Mouse (Mus musculus) liver, embryonic 14.5 days (tissue): Measurements from ENCODE around the gene Tpd52l1. TPM values are rescaled to one million over a fixed set of nuclear protein-coding genes. Genes with fewer than 3 reads are reported as not detected.
"Not testable (repeated sequence)": the region's sequence is repeated elsewhere in the genome, so short reads cannot be mapped to it uniquely, and the experiment has no call there.

Experiments
- ATAC-seq: fragments of 200-750 bp; cut with Nextera tagmentation; 2 replicates; pipeline ENCODE4 v1.8.0; 2017; ENCODE audit warnings: moderate number of reproducible peaks, mild to moderate bottlenecking, moderate library complexity; ENCODE audit not compliant: insufficient read depth
- DNase-seq, 3 experiments: peaks; one replicate each; pipeline ENCODE4 v3.0.0-alpha.2; 2012 to 2013; ENCODE audit warnings: low read depth in 3 of 3, low spot score in 3 of 3
- H3K27ac ChIP-seq: fragments of 300-500 bp; sonication (generic); 2 replicates; pipeline ENCODE4 v1.5.1; 2014; ENCODE audit warnings: moderate library complexity, mild to moderate bottlenecking, control low read depth, inconsistent platforms
- H3K27me3 ChIP-seq: fragments of 300-500 bp; sonication (generic); 2 replicates; pipeline ENCODE4 v1.6.1; 2014; ENCODE audit warnings: mild to moderate bottlenecking, low read length, moderate library complexity; ENCODE audit not compliant: control insufficient read depth, insufficient read depth
- H3K36me3 ChIP-seq: fragments of 300-500 bp; sonication (generic); replicated peaks from 2 replicates; pipeline ENCODE4 v1.6.1; 2014; ENCODE audit warnings: low read depth; ENCODE audit not compliant: control insufficient read depth, insufficient read depth
- H3K4me1 ChIP-seq, 2 experiments: fragments of 200-500 bp in 1 of 2; fragments of 300-500 bp in 1 of 2; sonication (generic) in 1 of 2; replicated peaks; 2 replicates each; pipeline ENCODE4 v1.6.1; 2012 to 2014; ENCODE audit warnings: antibody characterized with exemption in 1 of 2, inconsistent platforms in 1 of 2, low read length in 1 of 2; ENCODE audit not compliant: control insufficient read depth in 2 of 2, insufficient read depth in 2 of 2
- H3K4me2 ChIP-seq: fragments of 300-500 bp; sonication (generic); 2 replicates; pipeline ENCODE4 v1.6.1; 2014; ENCODE audit warnings: low read depth, mild to moderate bottlenecking, control low read depth, moderate library complexity
- H3K4me3 ChIP-seq, 2 experiments: fragments of 200-500 bp in 1 of 2; fragments of 300-500 bp in 1 of 2; sonication (generic) in 1 of 2; 2 replicates each; pipeline ENCODE4 v1.5.1; 2012 to 2014; ENCODE audit warnings: low read depth in 2 of 2, low read length in 2 of 2, mild to moderate bottlenecking in 2 of 2, control low read depth in 1 of 2, inconsistent platforms in 1 of 2, moderate library complexity in 1 of 2; ENCODE audit not compliant: insufficient read depth in 1 of 2
- H3K9ac ChIP-seq: fragments of 300-500 bp; sonication (generic); replicated peaks from 2 replicates; pipeline ENCODE4 v1.6.1; 2014; ENCODE audit warnings: mild to moderate bottlenecking, control low read depth, moderate library complexity
- H3K9me3 ChIP-seq: fragments of 300-500 bp; sonication (generic); 2 replicates; pipeline ENCODE4 v1.6.1; 2016; ENCODE audit warnings: low read length, mixed read lengths; ENCODE audit not compliant: control insufficient read depth
- CTCF ChIP-seq: IDR thresholded peaks from 2 replicates; pipeline ENCODE4 v1.5.1; 2016; ENCODE audit warnings: antibody characterized with exemption, low read depth, control low read depth
- EP300 ChIP-seq: IDR thresholded peaks from 2 replicates; pipeline ENCODE4 v1.6.1; 2016; ENCODE audit warnings: antibody characterized with exemption, low read depth
- WGBS: fragments of 180-500 bp; shearing (Covaris S2); extraction: QIAGEN DNeasy Blood & Tissue Kit; methylation state at CpG from one replicate; pipeline ENCODE4 v1.1.7; 2014; ENCODE audit not compliant: insufficient replicate concordance; 5-methylcytosine and 5-hydroxymethylcytosine counted together
- polyA plus RNA-seq, 2 experiments: library from polyadenylated mRNA; depleted of rRNA in 1 of 2; stranded (reverse) in 1 of 2; unstranded in 1 of 2; fragments of >200 nt; fragmentation: Nextera tagmentation in 1 of 2; extraction: Ambion mirVana in 1 of 2; gene quantifications; 2 replicates each; pipeline versions ENCODE4 v1.2.1 to v1.2.3; 2012 to 2014

The Tpd52l1 gene
- polyA plus RNA-seq, 2 experiments, result 0.38 to 0.52 TPM

GRCm38 (mm10) chr10:31370200-31370599 is 75.6 kb downstream of the Tpd52l1 start:
- 21% methylated on average over 4 of the region's 5 CpGs for WGBS
- ATAC-seq, result not testable (repeated sequence)

GRCm38 (mm10) chr10:31359749-31360148 is 86.0 kb downstream of the Tpd52l1 start:
- no peak for DNase-seq
- Histone ChIP-seq H3K27me3 (no peaks in the 10 kb centered on the region), H3K4me1 (peaks cover 0 to 2% of the 10 kb centered on the region in 2 experiments; a peak in 1 of 4 replicates), H3K4me3 (no peak overlapping the region), H3K4me2 (no peak overlapping the region), H3K9me3 (no peaks in the 10 kb centered on the region), H3K27ac (no peak overlapping the region), H3K36me3 (no peaks in the 10 kb centered on the region), H3K9ac (no peak overlapping the region)
- ATAC-seq, result peak; percentile 47; the same call in 1 of the 2 replicates
- 24% methylated on average over 4 of the region's 4 CpGs for WGBS
- TF ChIP-seq CTCF, result no peak
- TF ChIP-seq EP300, result peak; percentile 51

More at GRCm38 (mm10) chr10:31370200-31370599, 75.6 kb downstream of the Tpd52l1 start:
- not testable (repeated sequence) for H3K4me2 ChIP-seq, DNase-seq, H3K4me3 ChIP-seq, H3K27me3 ChIP-seq, H3K27ac ChIP-seq, H3K9me3 ChIP-seq, H3K36me3 ChIP-seq, H3K4me1 ChIP-seq, H3K9ac ChIP-seq
- TF ChIP-seq CTCF, result peak; percentile 35; the same call in 1 of the 2 replicates

GRCm38 (mm10) chr10:31354886-31355461 is 90.8 kb downstream of the Tpd52l1 start:
- WGBS, result 73% methylated on average over 7 of the region's 7 CpGs
- TF ChIP-seq CTCF (no peak), EP300 (no peak)

GRCm38 (mm10) chr10:31354141-31354540 is 91.6 kb downstream of the Tpd52l1 start:
- Histone ChIP-seq H3K27me3 (no peaks in the 10 kb centered on the region), H3K9ac (no peak overlapping the region), H3K4me3 (no peak overlapping the region), H3K9me3 (no peaks in the 10 kb centered on the region), H3K36me3 (no peaks in the 10 kb centered on the region), H3K4me2 (no peak overlapping the region), H3K27ac (no peak overlapping the region), H3K4me1 (no peaks in the 10 kb centered on the region)
- 44% methylated on average over 2 of the region's 2 CpGs for WGBS
- ATAC-seq (no peak), DNase-seq (no peak)
- TF ChIP-seq EP300 (no peak), CTCF (no peak)

More at GRCm38 (mm10) chr10:31354886-31355461, 90.8 kb downstream of the Tpd52l1 start:
- DNase-seq (no peak), ATAC-seq (no peak)
- H3K4me1 ChIP-seq, result peaks cover 0 to 2% of the 10 kb centered on the region in 2 experiments; a peak in 1 of 4 replicates
- H3K9ac ChIP-seq, result no peak overlapping the region
- no peak overlapping the region for H3K27ac ChIP-seq
- H3K27me3 ChIP-seq, result no peaks in the 10 kb centered on the region
- no peaks in the 10 kb centered on the region for H3K36me3 ChIP-seq
- H3K4me3 ChIP-seq, result no peak overlapping the region
- H3K9me3 ChIP-seq, result no peaks in the 10 kb centered on the region
- H3K4me2 ChIP-seq, result no peak overlapping the region

- WGBS, result 59% methylated on average over 1 of the region's 1 CpGs
- no peaks in the 10 kb centered on the region for H3K36me3 ChIP-seq
- no peak overlapping the region for H3K9ac ChIP-seq
- TF ChIP-seq CTCF, result no peak
- TF ChIP-seq EP300, result no peak
- no peaks in the 10 kb centered on the region for H3K27me3 ChIP-seq
- no peak overlapping the region for H3K4me2 ChIP-seq
- ATAC-seq (no peak), DNase-seq (no peak)
- H3K4me1 ChIP-seq, result no peaks in the 10 kb centered on the region
- H3K4me3 ChIP-seq, result no peak overlapping the region
- no peaks in the 10 kb centered on the region for H3K9me3 ChIP-seq
- no peak overlapping the region for H3K27ac ChIP-seq
Observed at GRCm38 (mm10) chr10:31352845-31353427, 92.8 kb downstream of the Tpd52l1 start.
